Mouse (Mus musculus) lung, postnatal 0 days (tissue): ENCODE data around the gene Prkca. TPM values are rescaled to one million over a fixed set of nuclear protein-coding genes. Genes with fewer than 3 reads are reported as not detected.

ENCODE experiments used
- ATAC-seq: fragments of 200-750 bp; cut with Nextera tagmentation; 2 replicates; pipeline ENCODE4 v1.8.0; 2017; ENCODE audit warnings: moderate library complexity
- DNase-seq: peaks from one replicate; pipeline ENCODE4 v3.0.0-alpha.2; 2016; ENCODE audit warnings: low spot score
- H3K27ac ChIP-seq: fragments of 300-500 bp; sonication (generic); 2 replicates; pipeline ENCODE4 v1.5.1; 2014; ENCODE audit warnings: antibody characterized with exemption, mild to moderate bottlenecking, low read length, mixed read lengths
- H3K27me3 ChIP-seq: fragments of 300-500 bp; sonication (generic); replicated peaks from 2 replicates; pipeline ENCODE4 v1.6.1; 2014; ENCODE audit warnings: low read length, mixed read lengths; ENCODE audit not compliant: insufficient read depth
- H3K36me3 ChIP-seq: fragments of 300-500 bp; sonication (generic); 2 replicates; pipeline ENCODE4 v1.6.1; 2014; ENCODE audit warnings: low read length, mixed read lengths; ENCODE audit not compliant: insufficient read depth
- H3K4me1 ChIP-seq: fragments of 300-500 bp; sonication (generic); 2 replicates; pipeline ENCODE4 v1.6.1; 2014; ENCODE audit warnings: antibody characterized with exemption, low read depth, low read length, mixed read lengths; ENCODE audit not compliant: insufficient read depth
- H3K4me2 ChIP-seq: fragments of 300-500 bp; sonication (generic); replicated peaks from 2 replicates; pipeline ENCODE4 v1.6.1; 2014; ENCODE audit warnings: low read depth, mild to moderate bottlenecking, low read length, moderate library complexity, mixed read lengths
- H3K4me3 ChIP-seq: fragments of 300-500 bp; sonication (generic); 2 replicates; pipeline ENCODE4 v1.5.1; 2014; ENCODE audit warnings: low read depth, low read length
- H3K9ac ChIP-seq: fragments of 300-500 bp; sonication (generic); replicated peaks from 2 replicates; pipeline ENCODE4 v1.6.1; 2014; ENCODE audit warnings: low read depth, mild to moderate bottlenecking
- H3K9me3 ChIP-seq: fragments of 300-500 bp; sonication (generic); 2 replicates; pipeline ENCODE4 v1.6.1; 2016; ENCODE audit warnings: low read length, mixed read lengths
- CTCF ChIP-seq: IDR thresholded peaks from 2 replicates; pipeline ENCODE4 v1.5.1; 2016; ENCODE audit warnings: antibody characterized with exemption, mild to moderate bottlenecking
- EP300 ChIP-seq: IDR thresholded peaks from 2 replicates; pipeline ENCODE4 v1.6.1; 2016; ENCODE audit warnings: antibody characterized with exemption, mild to moderate bottlenecking, control low read depth
- WGBS: fragments of 180-500 bp; shearing (Covaris S2); extraction: QIAGEN DNeasy Blood & Tissue Kit; methylation state at CpG from one replicate; pipeline ENCODE4 v1.1.7; 2014; 5-methylcytosine and 5-hydroxymethylcytosine counted together
- polyA plus RNA-seq: library from polyadenylated mRNA; unstranded; fragments of >200 nt; fragmentation: Nextera tagmentation; extraction: Ambion mirVana; gene quantifications from 2 replicates; pipeline ENCODE4 v1.2.1, GENCODE M21; 2015

Gene Prkca
- polyA plus RNA-seq, 1 experiment from 2014 or later, result 4.0 TPM

- Histone ChIP-seq H3K9me3 (no peaks in the 10 kb centered on the region), H3K36me3 (no peaks in the 10 kb centered on the region), H3K27me3 (no peaks in the 10 kb centered on the region), H3K9ac (no peak overlapping the region), H3K4me3 (no peak overlapping the region), H3K4me2 (no peak overlapping the region), H3K4me1 (no peaks in the 10 kb centered on the region), H3K27ac (no peak overlapping the region)
- WGBS, result 47% methylated on average over 2 of the region's 2 CpGs
- TF ChIP-seq EP300, result no peak
- no peak for TF ChIP-seq CTCF
- no peak for ATAC-seq
- DNase-seq, result no peak
Measured at GRCm38 (mm10) chr11:108243633-108244032, 100.1 kb downstream of the Prkca start.

- no peaks in the 10 kb centered on the region for H3K4me1 ChIP-seq
- ATAC-seq, result no peak
Measured at GRCm38 (mm10) chr11:108240924-108241498, 102.7 kb downstream of the Prkca start.

GRCm38 (mm10) chr11:108239173-108239572 is 104.6 kb downstream of the Prkca start:
- Histone ChIP-seq H3K4me2 (no peak overlapping the region), H3K36me3 (no peaks in the 10 kb centered on the region), H3K27me3 (no peaks in the 10 kb centered on the region), H3K27ac (no peak overlapping the region), H3K9me3 (no peaks in the 10 kb centered on the region), H3K4me3 (no peak overlapping the region), H3K4me1 (no peaks in the 10 kb centered on the region), H3K9ac (no peak overlapping the region)
- DNase-seq, result no peak
- ATAC-seq, result no peak; the same call in 1 of the 2 replicates
- 53% methylated on average over 4 of the region's 4 CpGs for WGBS
- TF ChIP-seq EP300 (no peak), CTCF (no peak)

More at GRCm38 (mm10) chr11:108240924-108241498, 102.7 kb downstream of the Prkca start:
- H3K27ac ChIP-seq, result no peak overlapping the region
- no peaks in the 10 kb centered on the region for H3K27me3 ChIP-seq
- no peaks in the 10 kb centered on the region for H3K9me3 ChIP-seq
- no peak for DNase-seq
- H3K4me2 ChIP-seq, result no peak overlapping the region
- 71% methylated on average over 11 of the region's 11 CpGs for WGBS
- H3K36me3 ChIP-seq, result no peaks in the 10 kb centered on the region
- no peak overlapping the region for H3K9ac ChIP-seq
- no peak overlapping the region for H3K4me3 ChIP-seq
- TF ChIP-seq EP300 (no peak), CTCF (no peak)

- Histone ChIP-seq H3K27me3 (no peaks in the 10 kb centered on the region), H3K4me1 (no peaks in the 10 kb centered on the region), H3K4me3 (no peak overlapping the region), H3K27ac (no peak overlapping the region), H3K9ac (no peak overlapping the region), H3K9me3 (no peaks in the 10 kb centered on the region), H3K36me3 (no peaks in the 10 kb centered on the region), H3K4me2 (no peak overlapping the region)
- 59% methylated on average over 10 of the region's 10 CpGs for WGBS
- TF ChIP-seq CTCF (no peak), EP300 (no peak)
- no peak for ATAC-seq
- DNase-seq, result no peak
Measured at GRCm38 (mm10) chr11:108236754-108237428, 106.8 kb downstream of the Prkca start.

GRCm38 (mm10) chr11:108236195-108236594 is 107.5 kb downstream of the Prkca start:
- no peaks in the 10 kb centered on the region for H3K4me1 ChIP-seq
- no peak overlapping the region for H3K9ac ChIP-seq
- no peaks in the 10 kb centered on the region for H3K27me3 ChIP-seq
- no peak overlapping the region for H3K27ac ChIP-seq
- ATAC-seq, result no peak
- no peak overlapping the region for H3K4me2 ChIP-seq
- H3K4me3 ChIP-seq, result no peak overlapping the region
- no peaks in the 10 kb centered on the region for H3K9me3 ChIP-seq
- no peak for DNase-seq
- H3K36me3 ChIP-seq, result no peaks in the 10 kb centered on the region
- 43% methylated on average over 2 of the region's 2 CpGs for WGBS
- TF ChIP-seq EP300 (no peak), CTCF (no peak)

- Histone ChIP-seq H3K4me3 (no peak overlapping the region), H3K4me1 (no peaks in the 10 kb centered on the region), H3K36me3 (no peaks in the 10 kb centered on the region), H3K4me2 (no peak overlapping the region), H3K9ac (no peak overlapping the region), H3K27me3 (no peaks in the 10 kb centered on the region), H3K9me3 (no peaks in the 10 kb centered on the region), H3K27ac (no peak overlapping the region)
- no peak for ATAC-seq
- no peak for DNase-seq
- TF ChIP-seq CTCF, result no peak
- 56% methylated on average over 5 of the region's 5 CpGs for WGBS
Measured at GRCm38 (mm10) chr11:108235081-108235703, 108.5 kb downstream of the Prkca start.
